Mouse (Mus musculus) heart, postnatal 0 days (tissue): ENCODE results near the gene BC024978.

Source experiments
- CTCF ChIP-seq: IDR thresholded peaks from 2 replicates; pipeline ENCODE4 v1.5.1; 2016; ENCODE audit warnings: antibody characterized with exemption, control low read depth, low read depth
- EP300 ChIP-seq: IDR thresholded peaks from 2 replicates; pipeline ENCODE4 v1.6.1; 2016; ENCODE audit warnings: antibody characterized with exemption, low read depth

DNA sequence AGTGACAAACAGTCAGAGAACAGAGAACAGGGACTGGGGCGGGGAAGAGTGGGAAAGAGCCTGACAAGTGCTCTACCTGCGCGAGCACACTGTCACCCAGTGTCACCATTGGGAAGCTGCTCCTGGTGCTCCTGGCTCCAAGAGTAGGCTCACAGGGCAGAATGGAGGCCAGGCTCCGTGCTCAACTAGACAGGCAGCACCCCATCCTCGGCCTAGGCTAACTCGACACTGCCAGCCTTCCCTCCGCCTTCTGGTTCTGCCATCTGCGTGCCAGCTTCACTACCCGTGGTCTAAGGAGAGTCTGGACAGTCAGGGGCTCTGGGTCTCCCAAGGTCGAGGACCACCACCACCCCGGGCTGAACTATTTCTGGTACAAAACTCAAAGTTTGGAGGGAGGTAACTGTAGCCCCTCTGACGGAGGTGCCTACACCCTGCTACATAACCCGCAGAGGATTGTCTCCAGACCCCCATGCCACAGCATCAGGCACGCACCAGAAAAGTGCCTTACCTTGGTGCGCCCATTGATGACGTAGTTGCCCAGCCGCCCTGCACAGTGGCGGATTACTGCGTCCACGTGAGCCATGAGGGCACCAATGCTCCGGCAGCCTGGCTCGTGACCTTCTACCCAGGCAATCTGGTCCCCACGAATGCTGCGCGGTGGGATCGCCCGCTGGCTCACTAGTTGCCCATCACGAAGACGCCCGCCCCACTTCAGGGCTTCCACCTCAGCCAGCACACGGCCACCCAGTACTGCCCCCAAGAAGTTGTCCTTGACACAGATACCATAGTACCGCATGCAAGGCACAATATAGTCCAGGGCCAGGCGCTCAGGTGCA, 31.3 kb upstream of the BC024978 start:
- TF ChIP-seq EP300 = no peak
- no peak for TF ChIP-seq CTCF
